Mouse (Mus musculus) T-helper 2 cell (primary cell): ENCODE results near the gene Sptbn4.
"Not testable (repeated sequence)": the region's sequence is repeated elsewhere in the genome, so short reads cannot be mapped to it uniquely, and the experiment has no call there.

ENCODE experiments used
- in situ Hi-C: fragments of 300-600 bp; cut with MboI, MseI; formaldehyde crosslinking; loops from one replicate; pipeline ENCODE4 v1.15.1; 2025; ENCODE audit warnings: high pct_unique_total_duplicates

Sptbn4 gene

GRCm38 (mm10) chr7:27447419-27448286 is at the start of gene Sptbn4, which contains the start of gene Blvrb:
Sptbn4 (minus strand) TSS chr7:27447686.
Blvrb (plus strand) TSS chr7:27447978.
- in situ Hi-C loops: loop anchor here (5.0 kb wide), 1 partner anchor 105 kb away; the partner anchor contains the start of genes 2310022A10Rik and Pld3

DNA sequence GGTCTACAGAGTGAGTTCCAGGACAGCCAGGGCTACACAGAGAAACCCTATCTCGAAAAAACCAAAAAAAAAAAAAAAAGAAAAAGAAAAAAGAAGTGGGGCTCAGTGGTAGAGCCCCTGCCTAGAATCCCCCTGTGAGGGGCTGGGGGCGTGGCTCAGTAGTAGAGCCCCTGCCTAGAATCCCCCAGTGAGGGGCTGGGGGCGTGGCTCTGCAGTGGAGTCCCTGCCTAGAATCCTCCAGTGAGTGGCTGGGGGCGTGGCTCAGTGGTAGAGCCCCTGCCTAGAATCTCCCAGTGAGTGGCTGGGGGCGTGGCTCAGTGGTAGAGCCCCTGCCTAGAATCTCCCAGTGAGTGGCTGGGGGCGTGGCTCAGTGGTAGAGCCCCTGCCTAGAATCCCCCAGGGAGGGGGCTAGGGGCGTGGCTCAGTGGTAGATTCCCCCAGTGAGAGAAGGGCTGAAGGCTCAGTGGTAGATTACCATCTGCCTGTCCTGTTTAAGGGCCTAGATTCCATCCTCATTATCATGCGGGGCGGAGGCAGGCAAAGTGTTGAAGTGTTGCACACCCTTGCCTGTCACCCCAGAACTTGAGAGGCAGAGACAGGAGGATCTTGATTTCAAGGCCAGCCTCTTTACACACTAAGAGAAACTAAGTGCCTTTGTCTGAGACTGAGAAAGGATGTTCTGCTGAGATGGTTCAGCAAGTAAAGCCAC is 47.3 kb upstream of the Sptbn4 start:
- in situ Hi-C loops: not testable (repeated sequence)

DNA sequence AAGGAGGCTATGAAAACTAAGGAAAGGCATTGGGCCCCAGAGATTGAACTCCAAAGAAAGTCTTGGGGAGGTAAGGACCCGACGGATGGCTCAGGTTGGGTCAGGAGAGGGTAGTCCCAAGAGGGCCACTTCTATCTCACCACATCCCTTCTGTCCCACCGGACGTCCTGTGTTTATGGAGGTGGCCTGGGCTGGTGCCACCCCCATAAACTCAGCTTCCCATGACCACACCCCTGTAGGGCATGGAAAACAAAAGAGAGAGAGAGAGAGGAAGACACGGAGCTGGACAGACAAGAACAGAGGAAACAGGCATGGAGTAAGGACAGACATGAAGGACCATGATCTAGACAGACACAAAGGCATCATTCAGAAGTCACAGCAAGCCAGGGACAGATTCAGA is 46.0 kb upstream of the Sptbn4 start:
- in situ Hi-C loops: no loop called here

GRCm38 (mm10) chr7:27493022-27493421 is 45.5 kb upstream of the Sptbn4 start:
- in situ Hi-C loops: no loop called here

DNA sequence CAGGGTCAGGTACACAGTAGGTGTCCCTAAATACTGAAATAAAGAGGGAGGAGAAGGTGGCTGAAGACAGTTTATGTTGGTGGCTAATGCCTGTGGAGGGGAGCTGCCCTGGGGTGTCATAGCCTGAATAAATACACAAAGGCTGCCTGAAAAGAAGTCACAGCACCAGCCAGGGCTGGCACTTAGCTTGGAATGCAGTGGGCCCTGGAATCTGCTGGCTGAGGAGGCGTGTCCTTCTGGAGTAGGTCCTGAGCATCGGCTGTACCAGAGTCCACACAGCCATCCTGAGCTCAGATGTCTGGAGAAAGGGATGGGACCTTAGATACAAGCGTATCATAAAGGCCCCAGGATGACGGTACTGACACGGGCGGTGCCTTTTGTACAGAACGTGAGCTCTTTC is 44.4 kb upstream of the Sptbn4 start:
- in situ Hi-C loops: no loop called here

DNA sequence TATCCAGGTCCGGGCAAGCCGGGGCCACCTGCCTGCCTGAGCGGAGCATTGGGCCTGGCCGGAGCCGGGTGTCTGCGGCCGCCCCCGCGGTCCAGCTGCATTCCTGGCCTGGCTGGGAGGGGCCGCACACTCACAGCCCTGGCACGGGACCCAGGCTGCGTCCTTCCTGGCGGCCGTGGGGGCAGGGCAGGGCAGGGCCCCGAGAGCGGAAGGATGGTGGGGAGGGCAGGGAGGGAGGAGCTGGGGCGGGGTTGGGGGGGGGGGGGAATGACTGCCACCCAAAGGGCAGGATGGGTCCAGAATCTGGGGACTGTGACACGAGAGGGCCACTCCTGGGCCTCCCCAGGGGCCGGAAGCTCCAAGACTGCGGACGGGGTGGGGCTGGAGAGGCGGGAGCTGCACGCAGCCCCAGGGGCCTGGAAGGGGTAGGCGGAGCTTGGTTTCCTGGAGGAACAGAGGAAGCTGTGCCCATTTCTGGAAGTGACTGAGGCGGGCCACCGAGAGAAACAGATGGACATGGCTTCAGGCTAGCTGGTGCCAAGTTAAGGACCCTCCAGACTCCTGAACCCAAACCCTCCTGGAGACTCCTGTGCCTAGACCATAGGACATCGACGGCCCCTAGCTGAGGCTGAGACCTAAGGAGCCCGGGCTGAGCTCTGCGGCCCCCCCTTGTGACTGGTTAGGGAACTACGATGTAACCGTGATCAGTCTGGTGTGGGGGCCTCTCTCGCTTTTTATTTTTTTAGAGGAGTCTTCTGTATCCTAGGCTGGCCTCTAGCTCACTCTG is 43.2 kb upstream of the Sptbn4 start:
- in situ Hi-C loops: no loop called here

DNA sequence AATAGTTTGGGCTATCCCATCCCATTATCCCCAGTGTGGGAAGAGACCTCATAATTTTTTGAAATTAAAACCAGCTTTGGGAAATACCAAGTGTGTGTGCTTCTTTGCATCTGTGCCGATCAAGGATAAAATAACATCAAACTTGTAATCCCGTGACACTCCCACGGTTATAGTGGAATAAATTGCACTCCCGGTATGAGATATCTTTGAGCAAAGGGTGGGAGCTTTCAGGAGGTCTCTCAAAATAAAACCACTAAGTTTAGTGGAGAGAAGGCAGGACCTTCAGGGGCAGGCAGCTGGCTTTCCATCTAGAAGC is 42.7 kb upstream of the Sptbn4 start:
- in situ Hi-C loops: no loop called here

DNA sequence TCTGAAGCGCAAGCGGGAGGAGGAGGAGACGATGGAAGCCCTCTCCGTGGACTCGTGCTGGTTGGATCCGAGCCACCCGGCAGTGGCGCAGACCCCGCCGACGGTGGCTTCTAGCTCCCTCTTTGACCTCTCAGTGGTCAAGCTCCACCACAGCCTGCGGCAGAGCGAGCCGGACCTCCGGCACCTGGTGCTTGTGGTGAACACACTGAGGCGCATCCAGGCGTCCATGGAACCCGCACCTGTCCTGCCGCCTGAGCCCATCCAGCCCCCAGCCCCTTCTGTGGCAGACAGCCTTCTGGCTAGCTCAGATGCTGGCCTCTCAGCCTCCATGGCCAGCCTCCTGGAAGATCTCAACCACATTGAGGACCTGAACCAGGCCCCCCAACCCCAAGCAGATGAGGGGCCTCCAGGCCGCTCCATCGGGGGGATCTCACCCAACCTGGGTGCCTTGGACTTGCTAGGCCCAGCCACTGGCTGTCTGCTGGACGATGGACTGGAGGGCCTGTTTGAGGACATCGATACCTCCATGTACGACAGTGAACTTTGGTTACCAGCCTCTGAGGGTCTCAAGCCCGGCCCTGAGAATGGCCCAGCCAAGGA is 41.9 kb upstream of the Sptbn4 start:
- in situ Hi-C loops: no loop called here

- in situ Hi-C loops: no loop called here
These were observed 40.3 kb upstream of the Sptbn4 start for GRCm38 (mm10) chr7:27487740-27488268.

DNA sequence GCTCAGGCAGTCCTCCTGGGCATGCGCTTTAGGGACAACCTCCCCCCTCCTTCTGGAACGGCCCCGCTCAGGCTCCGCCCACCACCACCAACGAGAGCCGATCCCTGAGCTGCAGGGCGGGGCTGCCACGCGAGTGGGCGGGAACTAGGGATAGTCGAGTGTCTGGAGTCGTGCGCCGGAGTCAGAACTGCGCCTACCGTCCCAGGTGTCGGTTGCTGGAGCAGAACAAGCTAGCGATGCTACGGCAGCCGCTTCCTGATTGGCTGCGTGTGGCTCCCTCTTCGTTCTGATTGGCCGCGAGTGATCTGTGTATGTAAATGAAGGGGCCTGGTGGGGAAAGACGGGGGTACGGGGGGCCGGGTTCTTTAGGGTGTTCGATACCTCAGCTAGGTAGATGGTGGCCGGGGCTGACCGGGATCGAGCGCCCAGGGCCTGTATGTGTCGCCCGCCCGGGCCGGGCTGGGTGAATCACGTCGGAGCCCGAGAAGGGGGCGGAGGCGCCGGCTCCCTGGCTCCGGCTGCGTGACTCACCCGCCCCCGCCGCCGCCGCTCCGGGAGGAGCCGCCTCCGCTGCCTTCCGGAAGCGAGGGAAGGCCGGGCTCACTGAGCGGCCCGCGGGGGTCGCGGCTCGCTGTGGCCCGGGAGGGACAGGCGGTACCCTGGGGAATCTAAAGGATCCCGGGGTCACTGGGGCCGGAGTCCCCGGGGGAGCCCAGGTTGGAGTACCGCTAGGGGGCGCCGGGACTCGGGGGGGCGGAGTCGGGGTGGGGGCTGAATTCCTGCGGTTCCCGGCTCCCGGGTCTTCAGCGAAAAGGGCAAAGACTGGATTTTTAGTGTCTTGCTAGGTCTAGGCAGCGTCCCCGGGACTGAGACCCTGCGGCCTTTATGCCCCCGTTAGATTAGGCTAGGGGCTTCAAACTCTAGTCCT is 39.5 kb upstream of the Sptbn4 start, which contains the start of gene Sertad1:
Gene Sertad1, plus strand, starts transcription at position 141 of the 928 bp plus-strand sequence.
- in situ Hi-C loops: no loop called here

GRCm38 (mm10) chr7:27486102-27486769 is 38.8 kb upstream of the Sptbn4 start:
- in situ Hi-C loops: no loop called here

DNA sequence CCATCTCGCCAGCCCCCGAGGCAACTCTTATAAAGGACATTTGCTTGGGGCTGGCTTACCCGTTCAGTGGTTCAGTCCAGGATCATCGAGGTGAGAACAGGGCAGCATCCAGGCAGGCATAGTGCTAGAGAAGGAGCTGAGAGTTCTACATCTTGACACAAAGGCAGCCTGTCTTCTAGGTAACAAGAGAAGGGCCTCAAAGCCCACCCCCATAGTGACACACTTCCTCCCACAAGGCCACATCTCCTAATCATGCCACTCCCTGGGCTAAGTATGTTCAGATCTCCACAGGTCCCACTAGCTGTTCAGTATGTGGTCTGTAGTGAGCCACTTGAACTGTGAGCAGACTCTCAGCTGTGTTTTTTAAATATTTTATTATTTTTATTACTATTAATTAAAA is 36.4 kb upstream of the Sptbn4 start:
- in situ Hi-C loops: no loop called here

DNA sequence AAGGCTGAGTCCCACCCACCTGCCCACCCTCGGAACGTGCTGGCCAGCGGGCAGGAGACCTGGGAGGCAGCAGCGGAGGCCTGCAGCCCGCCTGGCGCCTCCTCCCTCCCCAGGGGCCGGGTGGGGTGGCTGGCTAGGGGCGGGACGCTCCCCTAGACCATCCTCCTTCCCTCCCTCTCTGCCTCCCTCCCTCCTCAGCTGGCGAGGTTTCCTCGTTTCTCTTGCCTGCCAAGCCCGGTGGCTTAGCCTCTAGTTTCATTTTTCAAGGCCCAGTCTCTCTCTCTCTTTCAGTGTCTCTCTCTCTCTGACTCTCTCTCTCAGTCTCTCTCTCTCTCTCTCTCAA is 34.1 kb upstream of the Sptbn4 start:
- in situ Hi-C loops: no loop called here

GRCm38 (mm10) chr7:27480927-27481626 is 33.6 kb upstream of the Sptbn4 start:
- in situ Hi-C loops: no loop called here

GRCm38 (mm10) chr7:27480506-27480905 is 33.0 kb upstream of the Sptbn4 start:
- in situ Hi-C loops: no loop called here

DNA sequence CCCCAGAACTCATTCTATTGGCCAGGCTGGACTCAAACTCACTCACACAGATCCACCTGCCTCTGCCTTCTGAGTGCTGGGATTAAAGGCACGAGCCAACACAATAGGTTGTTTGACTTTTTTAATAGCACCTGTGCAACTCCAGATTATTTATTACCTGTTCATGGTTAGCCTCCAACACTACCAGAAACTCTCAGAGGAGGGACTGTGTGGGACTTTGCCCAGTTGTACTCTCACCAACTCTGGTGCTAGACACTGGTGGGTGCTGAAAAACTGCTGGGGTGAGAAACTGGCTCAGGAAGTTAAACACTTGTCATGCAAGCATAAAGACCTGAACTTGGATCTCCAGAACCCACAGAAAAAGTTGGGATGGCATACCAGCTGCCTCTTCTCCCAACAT is 32.3 kb upstream of the Sptbn4 start:
- in situ Hi-C loops: loop anchor here (10.0 kb wide), 2 partner anchors 835 to 1725 kb away; partner anchors contain the start of genes Hnrnpul1 and Timm50

GRCm38 (mm10) chr7:27478561-27478960 is 31.1 kb upstream of the Sptbn4 start:
- in situ Hi-C loops: loop anchor here (10.0 kb wide), 2 partner anchors 836 to 1724 kb away; partner anchors contain the start of genes Hnrnpul1 and Timm50

DNA sequence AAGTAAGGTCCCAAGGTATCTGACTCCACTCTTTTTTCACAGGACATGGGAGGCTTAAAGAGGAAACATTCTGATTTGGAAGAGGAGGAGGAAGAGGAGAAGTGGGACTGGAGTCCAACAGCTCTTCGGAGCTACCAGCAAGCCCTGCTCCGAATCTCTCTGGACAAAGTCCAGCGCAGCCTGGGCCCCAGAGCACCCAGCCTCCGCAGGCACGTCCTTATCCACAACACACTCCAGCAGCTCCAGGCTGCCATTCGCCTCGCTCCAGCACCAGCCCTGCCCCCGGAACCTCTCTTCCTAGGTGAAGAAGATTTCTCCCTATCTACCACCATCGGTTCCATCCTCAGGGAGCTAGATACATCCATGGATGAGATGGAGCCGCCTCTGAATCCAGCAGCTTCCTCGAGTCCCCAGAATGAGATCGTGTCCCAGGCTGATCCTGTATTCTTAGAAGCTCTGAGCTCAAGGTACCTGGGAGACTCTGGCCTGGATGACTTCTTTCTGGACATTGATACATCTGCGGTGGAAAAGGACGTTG is 28.7 kb upstream of the Sptbn4 start:
- in situ Hi-C loops: loop anchor here (10.0 kb wide), 2 partner anchors 839 to 1721 kb away; partner anchors contain the start of genes Hnrnpul1 and Timm50
